Mouse (Mus musculus): ENCODE measurements around the gene Zfp970.
"Not testable (repeated sequence)": the region's sequence is repeated elsewhere in the genome, so short reads cannot be mapped to it uniquely, and the experiment has no call there.

Gene Zfp970

DNA sequence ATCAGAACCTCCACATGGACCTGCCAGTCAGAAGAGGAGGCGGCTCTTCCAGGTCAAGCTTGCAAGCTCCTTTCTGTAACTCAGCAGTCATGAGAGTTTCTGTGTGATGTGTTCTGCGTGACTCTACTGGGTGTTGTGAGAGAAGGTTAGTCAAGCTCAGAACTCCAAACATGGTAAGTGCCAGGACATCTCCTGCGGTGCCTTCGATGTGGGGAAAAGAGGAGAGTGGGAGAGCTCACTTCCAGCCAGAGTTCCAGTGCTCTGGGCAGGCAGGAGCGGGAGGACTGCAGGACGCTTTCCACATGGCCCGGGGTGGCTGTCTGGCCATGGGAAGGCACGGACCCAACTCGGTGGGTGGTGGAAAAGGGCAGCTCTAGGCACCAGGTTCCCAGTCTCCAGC, at the start of gene Zfp970:
TSS of gene Zfp970 (plus strand) at position 58 of the 400 bp plus-strand sequence.
- peak; percentile 86 for DNase-seq (ENCODE audit: extremely low read depth, insufficient read length, low spot score)

DNA sequence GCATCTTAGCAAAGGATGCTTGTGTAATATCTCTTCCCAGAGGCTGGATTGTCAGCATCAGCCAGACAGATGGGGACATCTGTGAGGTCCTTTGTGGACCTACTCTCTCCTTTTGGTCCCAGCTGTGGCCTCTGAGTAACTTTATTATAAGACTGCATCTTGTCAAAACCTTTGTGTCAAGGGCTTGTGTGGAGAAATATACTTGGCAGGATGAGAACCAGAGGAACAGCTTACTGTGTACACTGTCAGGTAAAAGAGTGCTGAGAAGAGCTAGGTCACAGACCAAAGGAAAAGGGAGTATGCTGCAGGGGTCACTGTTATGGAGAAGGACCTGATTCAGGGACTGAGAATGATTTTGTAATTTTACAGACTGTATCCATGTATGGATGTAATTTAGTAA, 3.7 kb downstream of the Zfp970 start:
- not testable (repeated sequence) for DNase-seq (ENCODE audit: extremely low read depth, insufficient read length, low spot score)

DNA sequence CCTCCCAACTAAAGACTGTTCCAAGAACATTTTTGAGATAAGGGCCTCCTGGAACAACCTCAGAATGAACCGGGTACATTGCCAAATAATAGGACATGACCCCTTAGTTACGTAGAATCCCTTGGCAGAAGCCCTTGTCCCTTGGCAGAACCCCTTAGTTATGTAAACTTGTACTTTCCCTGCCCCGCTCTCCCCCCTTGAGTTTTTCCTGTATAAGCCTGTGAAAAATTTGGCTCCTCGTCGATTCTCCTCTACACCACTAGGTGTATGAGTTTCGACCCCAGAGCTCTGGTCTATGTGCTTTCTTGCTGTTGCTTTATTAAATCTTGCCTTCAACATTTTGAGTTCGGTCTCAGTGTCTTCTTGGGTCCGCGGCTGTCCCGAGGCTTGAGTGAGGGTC, 7.7 kb downstream of the Zfp970 start:
- not testable (repeated sequence) for DNase-seq (ENCODE audit: extremely low read depth, insufficient read length, low spot score)

DNA sequence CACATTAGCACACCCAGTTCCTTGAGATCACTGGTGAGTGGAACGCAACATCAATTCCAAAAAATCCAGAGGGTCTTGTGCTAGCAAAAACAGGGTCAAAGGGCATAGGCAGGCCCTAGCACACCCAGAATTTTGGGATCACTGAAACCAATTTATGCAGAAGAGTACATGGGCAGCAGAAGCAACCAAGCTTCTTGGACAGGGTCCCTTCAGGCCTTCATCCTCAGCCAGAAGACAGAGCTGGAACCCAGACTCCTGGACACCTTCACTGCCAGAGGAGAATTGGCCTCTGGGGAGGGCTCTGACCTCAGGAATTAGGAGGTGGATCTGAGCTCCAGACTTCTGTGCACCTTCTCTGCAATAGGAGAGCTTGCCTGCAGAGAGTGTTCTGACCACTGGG, 17.4 kb downstream of the Zfp970 start:
- not testable (repeated sequence) for DNase-seq (ENCODE audit: extremely low read depth, insufficient read length, low spot score)

GRCm38 (mm10) chr2:177483238-177483948, 18.9 kb downstream of the Zfp970 start:
- not testable (repeated sequence) for DNase-seq (ENCODE audit: extremely low read depth, insufficient read length, low spot score)

GRCm38 (mm10) chr2:177498067-177498466, 33.5 kb downstream of the Zfp970 start, which contains the start of gene Gm14403:
Gene Gm14403, plus strand, starts transcription at chr2:177498215.
- peak; percentile 87 for DNase-seq (ENCODE audit: extremely low read depth, insufficient read length, low spot score)

- not testable (repeated sequence) for DNase-seq (ENCODE audit: extremely low read depth, insufficient read length, low spot score)
Observed at GRCm38 (mm10) chr2:177499182-177499581, 34.6 kb downstream of the Zfp970 start.

DNA sequence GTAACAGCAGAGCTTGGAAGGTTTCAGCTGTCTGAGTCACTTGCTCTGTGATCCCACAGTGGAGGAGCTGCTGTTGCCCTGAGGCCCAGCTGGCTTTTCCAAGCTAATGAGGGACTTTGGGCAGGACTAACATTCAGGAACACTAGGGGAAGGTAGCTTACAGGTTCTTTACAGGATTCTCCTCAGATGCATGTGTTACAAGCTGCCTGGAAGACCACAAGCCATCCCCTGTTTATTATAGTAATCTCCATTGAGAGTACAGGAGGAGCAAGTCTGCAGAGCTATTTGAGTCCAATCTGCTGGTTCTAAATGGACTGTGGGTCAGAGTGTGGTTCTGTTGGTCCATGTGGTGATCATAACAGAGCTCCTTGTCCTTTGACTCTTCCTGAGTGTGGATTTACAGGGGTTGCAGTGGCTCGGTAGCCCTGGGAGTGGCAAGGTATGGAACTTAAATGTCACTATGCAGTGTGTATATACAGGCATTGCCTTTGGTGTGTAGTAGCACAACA, 40.7 kb downstream of the Zfp970 start:
- not testable (repeated sequence) for DNase-seq (ENCODE audit: extremely low read depth, insufficient read length, low spot score)

DNA sequence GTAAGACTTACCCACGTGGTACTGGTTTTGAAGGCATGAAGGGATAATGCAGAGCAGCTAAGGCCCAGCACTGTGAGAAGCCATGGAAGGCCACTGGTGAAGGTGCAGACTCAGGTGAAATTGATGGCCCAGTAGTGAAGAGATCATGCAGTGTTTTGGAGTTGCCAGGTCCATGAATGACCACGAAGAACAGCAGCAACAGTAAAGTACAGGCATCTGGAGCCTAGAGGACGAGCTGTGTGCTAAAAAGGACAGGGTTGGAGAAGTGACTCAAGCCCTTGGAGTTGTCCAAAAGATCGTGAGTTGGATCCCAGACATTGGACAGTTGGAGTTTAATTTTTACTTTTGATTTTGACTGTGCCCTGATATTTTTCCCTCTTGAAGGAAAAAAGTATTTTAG, 46.8 kb downstream of the Zfp970 start:
- not testable (repeated sequence) for DNase-seq (ENCODE audit: extremely low read depth, insufficient read length, low spot score)

- not testable (repeated sequence) for DNase-seq (ENCODE audit: extremely low read depth, insufficient read length, low spot score)
Observed at GRCm38 (mm10) chr2:177511972-177512371, 47.4 kb downstream of the Zfp970 start.

DNA sequence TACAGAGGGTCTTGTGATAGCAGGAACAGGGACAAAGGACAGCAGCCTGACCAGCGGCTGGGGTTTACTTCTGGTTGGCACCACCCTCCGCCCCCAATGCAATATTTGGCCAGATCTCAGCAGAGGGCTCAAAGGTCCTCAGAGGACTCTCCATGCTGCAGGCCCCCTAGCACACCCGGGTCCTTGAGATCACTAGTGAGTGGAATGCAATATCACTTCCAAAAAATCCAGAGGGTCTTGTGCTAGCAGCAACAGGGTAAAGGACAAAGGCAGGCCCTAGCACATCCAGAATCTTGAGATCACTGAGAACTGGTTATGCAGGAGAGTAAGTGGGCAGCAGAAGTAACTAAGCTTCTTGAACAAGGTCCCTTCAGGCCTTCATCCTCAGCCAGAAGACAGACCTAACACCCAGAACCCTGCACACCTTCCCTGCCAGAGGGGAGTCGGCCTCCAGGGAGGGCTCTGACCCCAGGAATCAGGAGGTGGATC, 49.5 kb downstream of the Zfp970 start:
- not testable (repeated sequence) for DNase-seq (ENCODE audit: extremely low read depth, insufficient read length, low spot score)

DNA sequence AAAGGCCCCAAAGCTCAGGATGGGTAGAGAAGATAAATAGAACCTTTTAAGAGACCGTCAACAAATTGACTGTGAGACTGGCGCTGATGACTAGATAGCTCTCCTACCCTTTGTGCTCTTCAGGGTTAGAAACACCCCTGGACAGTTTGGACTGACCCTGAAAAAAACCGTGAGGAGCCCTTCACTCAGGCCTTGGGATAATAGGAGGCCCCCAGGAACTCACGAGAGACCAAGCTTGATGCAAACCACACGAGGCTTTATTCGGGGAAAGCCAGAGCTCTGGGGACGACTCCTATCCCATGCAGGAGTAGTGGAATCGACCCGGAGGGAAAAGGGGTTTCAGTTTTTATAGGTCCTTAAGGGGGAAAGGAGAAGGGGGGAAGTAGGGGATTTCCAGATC, 53.2 kb downstream of the Zfp970 start:
- DNase-seq (ENCODE audit: extremely low read depth, insufficient read length, low spot score), result not testable (repeated sequence)

- not testable (repeated sequence) for DNase-seq (ENCODE audit: extremely low read depth, insufficient read length, low spot score)
Observed at GRCm38 (mm10) chr2:177518354-177518753, 53.8 kb downstream of the Zfp970 start.

GRCm38 (mm10) chr2:177518960-177519359, 54.4 kb downstream of the Zfp970 start:
- not testable (repeated sequence) for DNase-seq (ENCODE audit: extremely low read depth, insufficient read length, low spot score)

GRCm38 (mm10) chr2:177520035-177520434, 55.5 kb downstream of the Zfp970 start:
- DNase-seq (ENCODE audit: extremely low read depth, insufficient read length, low spot score), result no peak

GRCm38 (mm10) chr2:177523061-177523460, 58.5 kb downstream of the Zfp970 start:
- peak; percentile 46 for DNase-seq (ENCODE audit: extremely low read depth, insufficient read length, low spot score)

- not testable (repeated sequence) for DNase-seq (ENCODE audit: extremely low read depth, insufficient read length, low spot score)
Observed at GRCm38 (mm10) chr2:177523674-177524073, 59.1 kb downstream of the Zfp970 start.

DNA sequence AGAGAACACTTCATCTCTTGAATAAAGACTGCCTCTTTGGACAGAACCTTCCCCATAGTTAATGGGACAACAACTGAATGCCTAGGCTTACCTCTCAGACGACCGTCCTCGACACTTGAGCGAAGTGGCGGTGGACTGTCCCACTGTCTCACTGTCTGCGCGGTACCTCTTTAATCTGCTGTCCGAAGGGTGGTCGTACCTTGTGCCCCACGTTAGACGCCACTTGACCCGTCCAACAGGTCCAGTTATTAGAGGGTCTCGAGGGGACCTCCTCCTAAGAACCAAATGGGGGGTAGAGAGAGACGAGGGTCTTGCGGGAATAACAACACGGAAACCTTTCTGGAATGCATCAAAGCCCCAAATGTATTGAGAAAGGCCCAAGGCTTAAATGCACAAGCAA, 59.6 kb downstream of the Zfp970 start:
- not testable (repeated sequence) for DNase-seq (ENCODE audit: extremely low read depth, insufficient read length, low spot score)
